Mouse (Mus musculus) frontal cortex, postnatal 14 days (tissue): ENCODE measurements around the gene Gtf2h5.
A peak's percentile ranks its signal among the peaks of the same experiment; 100 is the strongest.

ENCODE experiments used
- DNase-seq, 2 experiments: peaks; one replicate each; pipeline ENCODE4 v3.0.0; 2022; ENCODE audit warnings: low spot score in 2 of 2

Gtf2h5 gene

GRCm38 (mm10) chr17:6079287-6080122 lies at the start of gene Gtf2h5, which contains the start of gene Serac1:
Gene Gtf2h5, plus strand, starts transcription at chr17:6079786.
Gene Serac1, minus strand, starts transcription at chr17:6079741.
- DNase-seq = peak; percentile 95 to 97

- DNase-seq = no peak
These were observed 43.9 kb upstream of the Gtf2h5 start for GRCm38 (mm10) chr17:6035661-6036060.

- no peak for DNase-seq
These were observed 43.1 kb upstream of the Gtf2h5 start for GRCm38 (mm10) chr17:6036458-6036857.

GRCm38 (mm10) chr17:6036872-6037271 lies 42.7 kb upstream of the Gtf2h5 start:
- no peak for DNase-seq

- DNase-seq = no peak
These were observed 42.1 kb upstream of the Gtf2h5 start for GRCm38 (mm10) chr17:6037507-6037906.

GRCm38 (mm10) chr17:6052801-6053200 lies 26.8 kb upstream of the Gtf2h5 start:
- DNase-seq = no peak

GRCm38 (mm10) chr17:6054934-6055355 lies 24.6 kb upstream of the Gtf2h5 start:
- DNase-seq = no peak

GRCm38 (mm10) chr17:6062793-6063192 lies 16.8 kb upstream of the Gtf2h5 start:
- DNase-seq = no peak

GRCm38 (mm10) chr17:6063532-6063931 lies 16.1 kb upstream of the Gtf2h5 start:
- no peak for DNase-seq

- no peak for DNase-seq
These were observed 13.6 kb upstream of the Gtf2h5 start for GRCm38 (mm10) chr17:6066021-6066420.

- DNase-seq = no peak
These were observed 12.0 kb upstream of the Gtf2h5 start for GRCm38 (mm10) chr17:6067613-6068012.

- DNase-seq = no peak
These were observed 9.7 kb upstream of the Gtf2h5 start for GRCm38 (mm10) chr17:6069866-6070265.

- no peak for DNase-seq
These were observed 6.2 kb upstream of the Gtf2h5 start for GRCm38 (mm10) chr17:6073405-6073804.

GRCm38 (mm10) chr17:6083323-6083890 lies 3.8 kb downstream of the Gtf2h5 start:
- no peak for DNase-seq

- DNase-seq = no peak
These were observed 12.0 kb downstream of the Gtf2h5 start for GRCm38 (mm10) chr17:6091604-6092003.

GRCm38 (mm10) chr17:6095579-6095978 lies 16.0 kb downstream of the Gtf2h5 start:
- no peak for DNase-seq

GRCm38 (mm10) chr17:6097884-6098283 lies 18.3 kb downstream of the Gtf2h5 start:
- DNase-seq = peak in 1 of 2 experiments; percentile 49

- no peak for DNase-seq
These were observed 22.7 kb downstream of the Gtf2h5 start for GRCm38 (mm10) chr17:6102287-6102686.

- no peak for DNase-seq
These were observed 24.0 kb downstream of the Gtf2h5 start for GRCm38 (mm10) chr17:6103566-6103965.

- peak; percentile 71 to 83 for DNase-seq
These were observed 26.9 kb downstream of the Gtf2h5 start, which contains the start of gene Tulp4 for GRCm38 (mm10) chr17:6106361-6107014. Gene Tulp4, plus strand, starts transcription at chr17:6106437.

- DNase-seq = peak; percentile 32 to 47
These were observed 27.5 kb downstream of the Gtf2h5 start for GRCm38 (mm10) chr17:6107015-6107601.

- no peak for DNase-seq
These were observed 28.6 kb downstream of the Gtf2h5 start for GRCm38 (mm10) chr17:6108175-6108574.
